Mouse (Mus musculus) CH12.LX (cell line): ENCODE data around the gene Tmem167b. TPM values are rescaled to one million over a fixed set of nuclear protein-coding genes. Genes with fewer than 3 reads are reported as not detected.

Experiments
- DNase-seq: peaks from one replicate; pipeline ENCODE4 v3.0.0-alpha.2; 2013; ENCODE audit errors: extremely low read depth
- H3K27ac ChIP-seq: 2 replicates; pipeline ENCODE4 v1.5.1; 2012; ENCODE audit warnings: low read depth, mild to moderate bottlenecking, control low read depth, moderate library complexity; ENCODE audit not compliant: insufficient read depth
- H3K27me3 ChIP-seq: replicated peaks from 2 replicates; pipeline ENCODE3; 2012; ENCODE audit warnings: inconsistent platforms
- H3K36me3 ChIP-seq, 2 experiments: replicated peaks in 1 of 2; 2 replicates each; pipeline versions ENCODE3 to v1.6.1; 2012; ENCODE audit warnings: inconsistent platforms in 1 of 2, low read length in 1 of 2, mild to moderate bottlenecking in 1 of 2, mixed read lengths in 1 of 2, moderate library complexity in 1 of 2; ENCODE audit not compliant: control insufficient read depth in 1 of 2, insufficient read depth in 1 of 2
- H3K4me1 ChIP-seq, 2 experiments: 2 replicates each; pipeline ENCODE4 v1.6.1; 2012; ENCODE audit warnings: inconsistent platforms in 1 of 2, moderate library complexity in 1 of 2; ENCODE audit not compliant: insufficient read depth in 2 of 2, control insufficient read depth in 1 of 2
- H3K4me2 ChIP-seq: 2 replicates; pipeline ENCODE4 v1.6.1; 2012; ENCODE audit warnings: low read depth, mild to moderate bottlenecking, control low read depth; ENCODE audit not compliant: poor library complexity, insufficient read depth, severe bottlenecking
- H3K4me3 ChIP-seq, 3 experiments: fragments of 150-350 bp in 1 of 3; sonication (generic) in 1 of 3; replicated peaks in 1 of 3; 2 replicates each; pipeline versions ENCODE3 to v1.5.1; 2011 to 2012; ENCODE audit warnings: low read depth in 2 of 3, low read length in 2 of 3, mild to moderate bottlenecking in 2 of 3, moderate library complexity in 2 of 3, control low read depth in 1 of 3, improper control_type of control experiment in 1 of 3, inconsistent platforms in 1 of 3, mixed read lengths in 1 of 3; ENCODE audit not compliant: poor library complexity in 1 of 3
- H3K79me2 ChIP-seq: replicated peaks from 2 replicates; pipeline ENCODE4 v1.6.1; 2012; ENCODE audit warnings: mild to moderate bottlenecking, moderate library complexity; ENCODE audit not compliant: control insufficient read depth, poor library complexity, insufficient read depth, severe bottlenecking; ENCODE audit errors: extremely low read depth
- H3K9ac ChIP-seq: 2 replicates; pipeline ENCODE4 v1.6.1; 2012; ENCODE audit warnings: low read depth, mild to moderate bottlenecking, control low read depth, moderate library complexity; ENCODE audit not compliant: insufficient read depth
- H3K9me3 ChIP-seq: replicated peaks from 2 replicates; pipeline ENCODE3; 2012; ENCODE audit warnings: low read length, inconsistent platforms, mixed read lengths
- BHLHE40 ChIP-seq: IDR thresholded peaks from 2 replicates; pipeline ENCODE4 v1.6.1; 2011; ENCODE audit warnings: mild to moderate bottlenecking, low read depth, low read length, improper control_type of control experiment
- CHD2 ChIP-seq: IDR thresholded peaks from 2 replicates; pipeline ENCODE4 v1.6.1; 2011; ENCODE audit warnings: low read length, improper control_type of control experiment
- CTCF ChIP-seq, 2 experiments: IDR thresholded peaks in 1 of 2; conservative IDR thresholded peaks in 1 of 2; 2 replicates each; pipeline ENCODE4 v1.5.1; 2011 to 2012; ENCODE audit warnings: low read depth in 2 of 2, low read length in 2 of 2, improper control_type of control experiment in 1 of 2, inconsistent platforms in 1 of 2, mild to moderate bottlenecking in 1 of 2, moderate library complexity in 1 of 2
- E2F4 ChIP-seq: IDR thresholded peaks from 2 replicates; pipeline ENCODE4 v1.6.1; 2011; ENCODE audit warnings: low read depth, low read length, improper control_type of control experiment; ENCODE audit not compliant: insufficient replicate concordance
- ELF1 ChIP-seq: IDR thresholded peaks from 2 replicates; pipeline ENCODE4 v1.6.1; 2014; ENCODE audit warnings: low read depth, mild to moderate bottlenecking, inconsistent platforms, low read length, improper control_type of control experiment
- ETS1 ChIP-seq: conservative IDR thresholded peaks from 2 replicates; pipeline ENCODE4 v1.6.1; 2012; ENCODE audit warnings: low read depth, mild to moderate bottlenecking, inconsistent platforms, low read length, improper control_type of control experiment, moderate library complexity
- IRF4 ChIP-seq: IDR thresholded peaks from 2 replicates; pipeline ENCODE4 v1.6.1; 2014; ENCODE audit warnings: low read depth, mild to moderate bottlenecking, inconsistent platforms, low read length, improper control_type of control experiment
- JUN ChIP-seq: IDR thresholded peaks from 2 replicates; pipeline ENCODE4 v1.6.1; 2011; ENCODE audit warnings: low read depth, mild to moderate bottlenecking, low read length, improper control_type of control experiment, moderate library complexity; ENCODE audit not compliant: insufficient read depth
- JUND ChIP-seq: conservative IDR thresholded peaks from 2 replicates; pipeline ENCODE4 v1.6.1; 2011; ENCODE audit warnings: low read depth, low read length, improper control_type of control experiment
- MAFK ChIP-seq: IDR thresholded peaks from 2 replicates; pipeline ENCODE4 v1.6.1; 2011; ENCODE audit warnings: low read length, improper control_type of control experiment; ENCODE audit not compliant: insufficient replicate concordance
- MAX ChIP-seq: IDR thresholded peaks from 2 replicates; pipeline ENCODE4 v1.6.1; 2011; ENCODE audit warnings: low read length, improper control_type of control experiment
- MEF2A ChIP-seq: IDR thresholded peaks from 2 replicates; pipeline ENCODE4 v1.6.1; 2014; ENCODE audit warnings: low read depth, mild to moderate bottlenecking, inconsistent platforms, low read length, improper control_type of control experiment, borderline replicate concordance
- MXI1 ChIP-seq: IDR thresholded peaks from 2 replicates; pipeline ENCODE4 v1.6.1; 2011; ENCODE audit warnings: mild to moderate bottlenecking, low read depth, low read length, improper control_type of control experiment
- NRF1 ChIP-seq: IDR thresholded peaks from 2 replicates; pipeline ENCODE4 v1.6.1; 2014; ENCODE audit warnings: low read depth, mild to moderate bottlenecking, inconsistent platforms, low read length, improper control_type of control experiment, moderate library complexity
- RAD21 ChIP-seq: IDR thresholded peaks from 2 replicates; pipeline ENCODE4 v1.6.1; 2011; ENCODE audit warnings: low read depth, mild to moderate bottlenecking, low read length, improper control_type of control experiment, moderate library complexity
- SIN3A ChIP-seq: IDR thresholded peaks from 2 replicates; pipeline ENCODE4 v1.6.1; 2012; ENCODE audit warnings: low read length, improper control_type of control experiment, inconsistent platforms
- SMC3 ChIP-seq: IDR thresholded peaks from 2 replicates; pipeline ENCODE4 v1.6.1; 2011; ENCODE audit warnings: low read depth, low read length, improper control_type of control experiment
- USF1 ChIP-seq: IDR thresholded peaks from 2 replicates; pipeline ENCODE4 v1.6.1; 2014; ENCODE audit warnings: low read depth, mild to moderate bottlenecking, inconsistent platforms, low read length, improper control_type of control experiment
- USF2 ChIP-seq: conservative IDR thresholded peaks from 2 replicates; pipeline ENCODE4 v1.6.1; 2011; ENCODE audit warnings: low read depth, low read length, improper control_type of control experiment
- ZKSCAN1 ChIP-seq: IDR thresholded peaks from 2 replicates; pipeline ENCODE4 v1.6.1; 2012; ENCODE audit warnings: low read depth, inconsistent platforms, low read length, improper control_type of control experiment, borderline replicate concordance
- ZMIZ1 ChIP-seq: IDR thresholded peaks from 2 replicates; pipeline ENCODE4 v1.6.1; 2012; ENCODE audit warnings: low read depth, mild to moderate bottlenecking, inconsistent platforms, low read length, improper control_type of control experiment
- ZNF384 ChIP-seq: IDR thresholded peaks from 2 replicates; pipeline ENCODE4 v1.6.1; 2012; ENCODE audit warnings: low read depth, low read length, improper control_type of control experiment, inconsistent platforms
- dilution Hi-C: fragments of 300-500 bp; cut with MboI; formaldehyde crosslinking; loops from 2 replicates; pipeline ENCODE4 v1.14.3; 2020; ENCODE audit warnings: low sequenced_read_pairs; ENCODE audit not compliant: extremely low pct_unique_long_range_greater_than_20kb, extremely low pct_ligation_motif_present
- in situ Hi-C: fragments of 300-500 bp; cut with MboI; formaldehyde crosslinking; loops from 3 replicates; pipeline ENCODE4 v1.14.3; 2019; ENCODE audit warnings: low sequenced_read_pairs, low pct_ligation_motif_present, low pct_unique_long_range_greater_than_20kb, mixed read lengths
- polyA plus RNA-seq: library from polyadenylated mRNA; unstranded; fragments of >175 nt; gene quantifications from 2 replicates; pipeline ENCODE4 v1.2.1, GENCODE M21; 2012; ENCODE audit warnings: low read depth; ENCODE audit not compliant: insufficient read length
- total RNA-seq, 2 experiments: library from RNA; depleted of rRNA; stranded (reverse); fragments of 300-350 nt in 1 of 2; fragments of >200 nt in 1 of 2; gene quantifications; 2 replicates each; pipeline ENCODE4 v1.2.3; 2012 to 2014

The Tmem167b gene
- total and polyA plus RNA-seq, 3 experiments, result 11.3 to 18.7 (median 13.1) TPM

DNA sequence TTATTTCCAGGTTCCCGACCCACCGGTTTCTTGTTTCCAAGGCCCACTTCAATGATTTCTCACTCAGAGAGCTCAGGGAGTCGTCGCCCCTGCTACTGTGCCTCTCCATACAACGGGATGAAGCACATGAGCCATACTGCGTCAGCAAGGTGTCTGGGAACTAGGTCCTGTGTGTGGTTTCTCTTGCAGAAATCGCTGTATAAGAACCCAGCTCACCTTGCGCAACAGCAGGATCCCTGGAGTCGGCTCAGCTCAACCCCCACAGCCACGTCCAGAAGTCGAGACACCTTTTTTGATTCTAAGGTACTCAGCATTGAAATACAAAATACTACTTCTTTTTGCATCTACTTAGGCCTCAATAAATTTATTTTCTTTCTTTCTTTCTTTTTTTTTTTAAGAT, 20.0 kb downstream of the Tmem167b start:
- dilution Hi-C loops, result no loop called here
- peaks cover 6% of the 10 kb centered on the region for H3K27me3 ChIP-seq

DNA sequence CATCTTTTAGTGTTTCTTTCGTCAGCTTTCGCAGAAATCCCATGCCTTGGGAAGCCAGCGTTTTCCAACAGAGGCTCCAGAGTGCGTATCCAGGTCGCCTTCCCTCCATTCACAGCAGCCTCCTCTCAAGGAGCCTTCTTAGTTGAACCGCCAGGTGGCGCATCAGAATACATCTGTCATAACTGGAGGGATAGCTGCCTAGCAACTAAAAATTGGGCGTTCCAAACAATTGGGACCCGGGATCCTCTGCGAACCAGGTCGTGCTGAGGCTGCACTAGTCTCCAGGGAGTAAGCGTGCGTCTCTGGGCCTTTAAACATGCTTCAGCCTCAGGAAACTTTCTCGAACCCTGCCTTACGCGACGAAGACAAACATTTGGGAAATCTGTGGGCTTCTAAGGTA, 25.0 kb downstream of the Tmem167b start:
- no peaks in the 10 kb centered on the region for H3K79me2 ChIP-seq
- peak; percentile 96 for DNase-seq
- no peaks in the 10 kb centered on the region for H3K36me3 ChIP-seq
- H3K4me2 ChIP-seq, result peak overlapping the region; percentile 95
- no peaks in the 10 kb centered on the region for H3K9me3 ChIP-seq
- TF ChIP-seq JUN (peak; percentile 1; the same call in 1 of the 2 replicates), CTCF (conservative IDR thresholded peaks at IDR 0.05 in 1 of 2, IDR thresholded peaks at IDR 0.05 in 1 of 2; ENCODE audit: low read depth in 2 of 2, low read length in 2 of 2) (peak; percentile 78 to 82), JUND (no peak), RAD21 (peak; percentile 45), SMC3 (peak; percentile 75), ZMIZ1 (no peak), IRF4 (peak; percentile 44; the same call in 1 of the 2 replicates), MAX (peak; percentile 33; the same call in 1 of the 2 replicates), SIN3A (peak; percentile 68; the same call in 1 of the 2 replicates), MXI1 (peak; percentile 87; the same call in 1 of the 2 replicates), CHD2 (no peak)
- TF ChIP-seq, all 38 proteins: peak for 8
- H3K27ac ChIP-seq, result no peak overlapping the region
- peaks cover 0 to 24% of the 10 kb centered on the region in 2 experiments; a peak in 2 of 4 replicates for H3K4me1 ChIP-seq
- H3K9ac ChIP-seq, result peak overlapping the region; percentile 68
- in situ Hi-C loops, result no loop called here
- peaks cover 41% of the 10 kb centered on the region for H3K27me3 ChIP-seq
- dilution Hi-C loops, result no loop called here
- H3K4me3 ChIP-seq, result peak overlapping the region; percentile 17 to 41 (median 25)

More for the DNA sequence above, 20.0 kb downstream of the Tmem167b start:
- peaks cover 0 to 16% of the 10 kb centered on the region in 2 experiments; a peak in 3 of 4 replicates for H3K4me1 ChIP-seq
- H3K27ac ChIP-seq, result no peak overlapping the region
- no peak for TF ChIP-seq MEF2A
- TF ChIP-seq ELF1, result no peak
- no peak overlapping the region for H3K4me3 ChIP-seq
- in situ Hi-C loops, result no loop called here
- H3K9me3 ChIP-seq, result no peaks in the 10 kb centered on the region
- H3K36me3 ChIP-seq, result no peaks in the 10 kb centered on the region
- H3K4me2 ChIP-seq, result no peak overlapping the region
- no peak overlapping the region for H3K9ac ChIP-seq
- DNase-seq, result no peak
- no peaks in the 10 kb centered on the region for H3K79me2 ChIP-seq

DNA sequence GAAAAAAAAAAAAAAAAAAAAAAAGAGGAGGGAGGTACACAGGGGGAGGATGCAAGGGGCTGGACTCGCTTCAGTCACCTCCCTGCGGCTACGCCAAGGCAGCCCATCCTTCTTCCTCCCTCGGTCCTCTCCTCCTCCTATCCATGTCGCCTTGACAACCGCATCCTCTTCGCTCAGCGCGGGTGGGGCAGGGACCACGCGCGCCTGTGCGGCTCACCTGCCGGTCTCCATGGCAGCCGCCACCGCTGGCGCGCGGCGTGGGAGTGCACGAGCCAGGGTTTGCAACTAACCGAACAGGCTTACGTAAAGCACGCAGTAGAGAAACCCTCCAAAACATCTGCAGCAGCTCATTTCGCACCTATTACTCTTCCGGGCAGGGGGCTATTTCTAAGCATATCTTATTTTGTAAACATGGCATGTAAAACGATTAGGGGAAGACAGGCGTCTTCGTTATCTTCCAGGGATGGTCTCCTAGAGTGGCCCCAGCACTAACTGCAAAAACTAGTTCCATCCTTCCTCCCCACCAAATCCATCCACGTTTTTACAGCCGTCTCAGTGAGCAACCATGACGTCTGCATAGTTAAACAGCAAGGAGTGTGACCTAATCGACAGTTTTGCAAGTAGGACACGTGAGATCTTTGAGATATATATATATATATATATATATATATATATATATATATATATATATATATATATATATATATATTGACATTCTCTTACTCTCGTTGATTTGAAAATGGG, 25.6 kb downstream of the Tmem167b start, which contains the start of gene 5330417C22Rik:
Gene 5330417C22Rik, minus strand, starts transcription at position 20 of the 744 bp plus-strand sequence.
- Histone ChIP-seq H3K4me2 (peak within 1 kb of the TSS; percentile 95), H3K4me3 (peak within 1 kb of the TSS in 2 of 3 experiments; percentile 41 to 63), H3K9ac (no peak within 1 kb of the TSS; the same call in 1 of the 2 replicates), H3K36me3 (no peaks in the 10 kb centered on the region), H3K27me3 (peaks cover 46% of the 10 kb centered on the region), H3K79me2 (no peaks in the 10 kb centered on the region), H3K27ac (no peak within 1 kb of the TSS), H3K4me1 (peaks cover 0 to 18% of the 10 kb centered on the region in 2 experiments; a peak in 2 of 4 replicates), H3K9me3 (no peaks in the 10 kb centered on the region)
- peak; percentile 64 for DNase-seq
- in situ Hi-C loops (no loop called here), dilution Hi-C loops (no loop called here)
- TF ChIP-seq ZNF384, result peak; percentile 93
- TF ChIP-seq USF1, result no peak
- no peak for TF ChIP-seq SMC3
- no peak for TF ChIP-seq E2F4
- TF ChIP-seq MAFK, result no peak
- peak; percentile 56 for TF ChIP-seq BHLHE40
- TF ChIP-seq ZKSCAN1, result no peak
- TF ChIP-seq NRF1, result peak; percentile 36; the same call in 1 of the 2 replicates
- no peak for TF ChIP-seq ETS1
- no peak for TF ChIP-seq USF2
